Mouse (Mus musculus) ES-Bruce4 (cell line): ENCODE results near the gene Ccer1. TPM values are rescaled to one million over a fixed set of nuclear protein-coding genes. Genes with fewer than 3 reads are reported as not detected.
"Not testable (repeated sequence)": the region's sequence is repeated elsewhere in the genome, so short reads cannot be mapped to it uniquely, and the experiment has no call there.

Source experiments
- H3K27ac ChIP-seq: 2 replicates; pipeline ENCODE4 v1.5.1; 2012; ENCODE audit warnings: low read length, inconsistent platforms; ENCODE audit not compliant: insufficient read depth
- H3K27me3 ChIP-seq: 2 replicates; pipeline ENCODE4 v1.6.1; 2012; ENCODE audit warnings: mild to moderate bottlenecking, low read length, inconsistent platforms; ENCODE audit not compliant: control insufficient read depth, poor library complexity, insufficient read depth, severe bottlenecking
- H3K36me3 ChIP-seq: 2 replicates; pipeline ENCODE4 v1.6.1; 2012; ENCODE audit warnings: inconsistent platforms, mild to moderate bottlenecking, low read length, moderate library complexity; ENCODE audit not compliant: control insufficient read depth, poor library complexity, insufficient read depth, severe bottlenecking
- H3K4me1 ChIP-seq: one replicate; pipeline ENCODE4 v1.8.1; 2011; ENCODE audit warnings: low read length; ENCODE audit not compliant: control insufficient read depth, insufficient read depth
- H3K4me3 ChIP-seq: 2 replicates; pipeline ENCODE4 v1.5.1; 2011; ENCODE audit warnings: low read depth, mild to moderate bottlenecking, low read length
- H3K9ac ChIP-seq: 2 replicates; pipeline ENCODE4 v1.6.1; 2012; ENCODE audit warnings: low read depth, mild to moderate bottlenecking, inconsistent platforms; ENCODE audit not compliant: poor library complexity, severe bottlenecking
- H3K9me3 ChIP-seq: replicated peaks from 2 replicates; pipeline ENCODE4 v1.6.1; 2012; ENCODE audit warnings: mild to moderate bottlenecking, low read length, inconsistent platforms; ENCODE audit not compliant: control insufficient read depth, poor library complexity, insufficient read depth, severe bottlenecking
- CTCF ChIP-seq: IDR thresholded peaks from one replicate; pipeline ENCODE4 v1.8.1; 2011; ENCODE audit warnings: low read depth, low read length
- EP300 ChIP-seq: IDR thresholded peaks from 2 replicates; pipeline ENCODE4 v1.6.1; 2011; ENCODE audit warnings: low read depth, low read length; ENCODE audit not compliant: insufficient read depth
- POLR2A ChIP-seq: IDR thresholded peaks from one replicate; pipeline ENCODE4 v1.8.1; 2011; ENCODE audit warnings: low read length; ENCODE audit not compliant: insufficient read depth
- polyA plus RNA-seq: library from polyadenylated mRNA; stranded (reverse); fragments of >200 nt; gene quantifications from 2 replicates; pipeline ENCODE4 v1.2.4, GENCODE M21; 2011; ENCODE audit warnings: low read depth; ENCODE audit not compliant: missing spikeins, insufficient read depth, insufficient read length

Ccer1 gene
- polyA plus RNA-seq, 1 experiment: not detected

- H3K36me3 ChIP-seq: no peaks in the 10 kb centered on the region
- H3K9ac ChIP-seq: no peak overlapping the region
- no peaks in the 10 kb centered on the region for H3K9me3 ChIP-seq
- H3K4me3 ChIP-seq: no peak overlapping the region
- no peak for TF ChIP-seq POLR2A
- TF ChIP-seq EP300: no peak
- no peak for TF ChIP-seq CTCF
- no peaks in the 10 kb centered on the region for H3K4me1 ChIP-seq
- H3K27ac ChIP-seq: no peak overlapping the region
- no peaks in the 10 kb centered on the region for H3K27me3 ChIP-seq
Measured at GRCm38 (mm10) chr10:97720625-97721024, 27.8 kb downstream of the Ccer1 start.

- H3K4me3 ChIP-seq: no peak overlapping the region
- TF ChIP-seq CTCF (no peak), POLR2A (no peak), EP300 (no peak)
- H3K36me3 ChIP-seq: no peaks in the 10 kb centered on the region
- H3K4me1 ChIP-seq: no peaks in the 10 kb centered on the region
- no peaks in the 10 kb centered on the region for H3K27me3 ChIP-seq
- H3K27ac ChIP-seq: no peak overlapping the region
- no peaks in the 10 kb centered on the region for H3K9me3 ChIP-seq
- no peak overlapping the region for H3K9ac ChIP-seq
Measured at GRCm38 (mm10) chr10:97722709-97723108, 29.9 kb downstream of the Ccer1 start.

GRCm38 (mm10) chr10:97725929-97726328 is 33.1 kb downstream of the Ccer1 start:
- no peak for TF ChIP-seq POLR2A
- no peak for TF ChIP-seq EP300
- TF ChIP-seq CTCF: no peak
- no peaks in the 10 kb centered on the region for H3K4me1 ChIP-seq
- H3K4me3 ChIP-seq: no peak overlapping the region
- H3K27ac ChIP-seq: no peak overlapping the region
- H3K36me3 ChIP-seq: no peaks in the 10 kb centered on the region
- no peaks in the 10 kb centered on the region for H3K9me3 ChIP-seq
- no peaks in the 10 kb centered on the region for H3K27me3 ChIP-seq
- H3K9ac ChIP-seq: no peak overlapping the region

- H3K9ac ChIP-seq, H3K4me3 ChIP-seq, H3K9me3 ChIP-seq, H3K4me1 ChIP-seq, H3K27me3 ChIP-seq, H3K36me3 ChIP-seq, H3K27ac ChIP-seq: not testable (repeated sequence)
Measured at GRCm38 (mm10) chr10:97726655-97727054, 33.8 kb downstream of the Ccer1 start, which contains the start of gene C030005K15Rik. C030005K15Rik (minus strand) TSS chr10:97726755.

Other genes starting within 250 kb of the Ccer1 start
- gene Dcn, start 213.4 kb upstream of the Ccer1 start, polyA plus RNA-seq: 1.5 and 2.0 TPM in 2 replicates
- 0.68 and 1.1 TPM in 2 replicates for gene Lum, start 127.9 kb upstream of the Ccer1 start, polyA plus RNA-seq
- not detected in 2 replicates for gene Kera, start 86.2 kb upstream of the Ccer1 start, polyA plus RNA-seq
- gene Epyc, start 49.0 kb upstream of the Ccer1 start, polyA plus RNA-seq: not detected in 2 replicates
- not detected in 2 replicates for gene C030005K15Rik, start 33.7 kb downstream of the Ccer1 start, polyA plus RNA-seq